Mouse (Mus musculus): Measurements from ENCODE around the gene Itpr2. TPM values are rescaled to one million over a fixed set of nuclear protein-coding genes. Genes with fewer than 3 reads are reported as not detected.

The Itpr2 gene
- polyA plus RNA-seq, 1 experiment from 2014 or later: 2.5 TPM

DNA sequence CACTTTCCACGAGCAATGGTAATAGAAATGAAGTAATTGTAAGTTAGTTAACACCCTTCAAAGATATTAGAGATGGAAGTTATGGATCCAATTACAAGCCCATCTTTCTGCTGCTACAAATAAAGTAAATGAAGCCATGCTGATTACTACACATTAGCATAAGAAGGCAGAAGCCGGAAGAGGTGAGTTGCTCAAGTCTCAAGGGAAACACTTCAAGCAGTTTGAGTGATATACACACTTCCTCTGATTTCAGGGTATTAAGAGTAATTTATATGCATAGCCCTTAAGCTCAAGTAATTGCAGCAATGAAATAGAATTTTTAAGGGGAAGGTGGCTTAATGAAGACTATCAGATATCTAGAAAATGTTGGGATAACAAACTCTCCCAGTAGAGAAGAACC is 286.7 kb downstream of the Itpr2 start:
- no peaks in the 10 kb centered on the region for H3K9me3 ChIP-seq (replicated peaks)
- no peak overlapping the region for H3K4me2 ChIP-seq
- WGBS: 64% methylated on average over 2 of the region's 2 CpGs
- no peak overlapping the region for H3K9ac ChIP-seq
- H3K36me3 ChIP-seq (ENCODE audit: poor library complexity, severe bottlenecking): no peaks in the 10 kb centered on the region
- H3K27ac ChIP-seq: no peak overlapping the region
- no peaks in the 10 kb centered on the region for H3K4me1 ChIP-seq
- no peak for ATAC-seq
- no peaks in the 10 kb centered on the region for H3K27me3 ChIP-seq
- H3K4me3 ChIP-seq: no peak overlapping the region

DNA sequence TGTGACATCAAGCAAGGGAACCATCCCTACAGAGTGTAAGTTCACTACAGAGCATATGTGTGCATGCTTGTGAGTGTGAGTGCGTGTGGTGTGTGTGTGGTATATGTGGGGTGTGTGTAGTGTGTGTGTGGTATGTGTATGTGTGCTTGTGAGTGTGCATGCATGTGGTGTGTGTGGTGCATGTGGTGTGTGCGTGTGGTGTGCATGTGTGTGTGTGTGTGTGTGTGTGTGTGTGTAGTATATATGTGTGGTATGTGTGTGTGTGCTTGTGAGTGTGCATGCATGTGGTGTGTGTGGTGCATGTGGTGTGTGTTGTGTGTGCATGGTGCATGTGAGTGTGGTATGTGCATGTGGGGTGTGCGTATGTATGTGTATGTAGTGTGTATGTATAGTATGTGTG is 289.7 kb downstream of the Itpr2 start:
- no peak for ATAC-seq
- H3K9me3 ChIP-seq (replicated peaks): no peaks in the 10 kb centered on the region
- no peaks in the 10 kb centered on the region for H3K36me3 ChIP-seq (ENCODE audit: poor library complexity, severe bottlenecking)
- WGBS: 98% methylated on average over 3 of the region's 3 CpGs
- no peaks in the 10 kb centered on the region for H3K4me1 ChIP-seq
- no peak overlapping the region for H3K9ac ChIP-seq
- H3K27me3 ChIP-seq: no peaks in the 10 kb centered on the region
- no peak overlapping the region for H3K4me3 ChIP-seq
- no peak overlapping the region for H3K4me2 ChIP-seq
- H3K27ac ChIP-seq: no peak overlapping the region

DNA sequence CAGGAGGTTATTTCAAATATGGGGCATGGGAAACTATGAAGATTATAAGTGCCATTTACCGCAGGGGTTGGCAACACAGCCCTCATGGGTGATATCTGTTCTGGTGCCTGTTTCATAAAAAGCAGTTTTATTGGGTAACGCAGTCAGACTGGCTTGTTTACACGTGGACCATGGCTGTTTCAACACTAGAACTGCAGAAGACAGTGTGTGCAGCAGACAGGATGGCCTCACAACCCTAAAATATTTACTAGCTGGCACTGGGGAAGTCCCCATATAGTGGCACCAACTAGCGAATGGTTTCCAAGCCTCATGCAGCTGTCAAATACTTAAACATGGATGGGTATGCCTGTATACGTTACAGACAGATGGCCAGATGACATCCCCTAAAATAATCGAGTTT is 290.8 kb downstream of the Itpr2 start:
- no peak overlapping the region for H3K9ac ChIP-seq
- H3K36me3 ChIP-seq (ENCODE audit: poor library complexity, severe bottlenecking): no peaks in the 10 kb centered on the region
- no peak overlapping the region for H3K4me3 ChIP-seq
- H3K27ac ChIP-seq: no peak overlapping the region
- no peaks in the 10 kb centered on the region for H3K27me3 ChIP-seq
- no peak overlapping the region for H3K4me2 ChIP-seq
- H3K4me1 ChIP-seq: no peaks in the 10 kb centered on the region
- no peaks in the 10 kb centered on the region for H3K9me3 ChIP-seq (replicated peaks)
- 88% methylated on average over 6 of the region's 6 CpGs for WGBS
- no peak for ATAC-seq

DNA sequence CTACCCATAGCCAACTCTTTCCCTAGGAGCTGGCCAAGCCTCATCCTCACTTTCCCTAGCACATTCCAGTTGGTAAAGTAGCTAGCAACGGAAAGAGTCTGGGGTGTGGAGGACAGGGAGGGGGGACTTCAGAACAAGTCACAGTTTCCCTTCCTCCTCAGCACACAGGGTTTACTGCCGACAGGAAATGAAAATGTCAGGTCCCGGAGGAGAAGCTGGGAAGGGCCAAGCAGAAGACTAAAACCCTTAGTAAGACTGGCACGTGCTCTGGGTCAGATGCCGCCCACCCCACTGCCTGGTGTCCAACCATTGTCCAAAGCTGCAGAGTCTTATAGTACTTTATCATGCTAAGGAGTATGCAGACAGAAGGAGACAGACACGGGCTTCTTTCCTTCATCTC is 293.0 kb downstream of the Itpr2 start:
- Histone ChIP-seq H3K4me1 (no peaks in the 10 kb centered on the region), H3K27me3 (no peaks in the 10 kb centered on the region), H3K9ac (no peak overlapping the region), H3K4me2 (no peak overlapping the region), H3K4me3 (no peak overlapping the region), H3K9me3 (replicated peaks) (no peaks in the 10 kb centered on the region), H3K27ac (no peak overlapping the region), H3K36me3 (ENCODE audit: poor library complexity, severe bottlenecking) (no peaks in the 10 kb centered on the region)
- no peak for ATAC-seq
- 82% methylated on average over 6 of the region's 6 CpGs for WGBS

DNA sequence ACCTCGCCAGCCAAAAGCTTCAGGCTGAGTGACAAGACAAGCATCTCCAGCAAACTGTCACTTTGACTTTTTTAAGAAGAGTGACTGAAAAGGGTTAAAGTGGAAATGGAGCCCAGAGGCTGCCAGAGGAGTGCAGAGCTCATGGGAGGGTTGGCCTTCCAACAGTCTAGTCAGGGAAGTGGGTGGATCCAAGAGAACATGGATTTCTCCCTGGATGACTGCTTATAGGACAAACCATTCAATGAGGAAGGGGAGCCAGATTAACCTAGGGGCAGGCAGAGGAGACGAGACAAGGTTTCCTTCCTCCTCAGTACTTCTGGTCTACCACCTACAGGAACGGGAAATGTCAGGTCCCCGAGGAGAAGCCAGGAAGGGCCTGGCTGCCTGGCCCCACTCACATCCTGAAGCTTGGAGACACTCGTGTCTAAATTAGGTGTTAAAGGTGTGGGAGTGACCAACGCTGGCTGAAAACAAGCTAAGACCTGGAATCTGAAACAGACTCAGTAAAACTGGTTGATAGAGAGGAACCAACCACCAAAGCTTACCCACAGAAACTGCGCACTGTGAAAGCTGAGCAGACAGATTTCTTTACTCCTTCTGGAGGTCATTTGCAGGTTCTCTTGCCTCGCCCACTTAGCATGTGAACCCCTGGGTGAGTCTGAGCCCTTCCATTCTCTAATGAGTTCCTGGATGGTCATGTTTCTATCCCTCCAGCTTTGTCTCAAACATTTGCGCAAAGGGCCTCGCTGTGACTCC is 294.6 kb downstream of the Itpr2 start:
- Histone ChIP-seq H3K9me3 (replicated peaks) (no peaks in the 10 kb centered on the region), H3K4me2 (no peak overlapping the region), H3K4me1 (no peaks in the 10 kb centered on the region), H3K4me3 (no peak overlapping the region), H3K27ac (no peak overlapping the region), H3K36me3 (ENCODE audit: poor library complexity, severe bottlenecking) (no peaks in the 10 kb centered on the region), H3K9ac (no peak overlapping the region), H3K27me3 (no peaks in the 10 kb centered on the region)
- WGBS: 92% methylated on average over 10 of the region's 10 CpGs
- no peak for ATAC-seq

DNA sequence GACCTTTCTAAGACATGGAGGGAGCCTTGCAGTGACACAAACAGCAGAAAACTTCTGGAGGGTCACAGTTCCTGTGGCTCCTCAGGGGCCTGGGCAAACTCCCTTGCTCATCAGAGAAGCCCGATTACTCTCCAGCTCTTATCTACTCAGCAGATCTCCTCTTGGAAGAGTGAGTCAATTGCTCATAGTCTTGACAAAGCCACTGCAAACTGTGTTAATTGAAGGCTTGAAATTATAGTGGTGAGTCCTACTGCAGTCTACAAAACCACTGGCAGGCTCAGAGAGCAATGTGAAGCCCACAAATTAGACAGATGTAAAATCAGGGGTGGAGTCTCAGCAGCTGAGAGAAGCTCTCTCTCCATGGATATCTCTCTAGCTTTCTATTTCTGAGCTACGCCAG is 296.9 kb downstream of the Itpr2 start:
- no peaks in the 10 kb centered on the region for H3K4me1 ChIP-seq
- H3K27ac ChIP-seq: no peak overlapping the region
- no peak overlapping the region for H3K4me2 ChIP-seq
- H3K27me3 ChIP-seq: no peaks in the 10 kb centered on the region
- no peaks in the 10 kb centered on the region for H3K36me3 ChIP-seq (ENCODE audit: poor library complexity, severe bottlenecking)
- no peak for ATAC-seq
- no peak overlapping the region for H3K9ac ChIP-seq
- WGBS: 81% methylated on average over 2 of the region's 2 CpGs
- H3K4me3 ChIP-seq: no peak overlapping the region
- H3K9me3 ChIP-seq (replicated peaks): no peaks in the 10 kb centered on the region

DNA sequence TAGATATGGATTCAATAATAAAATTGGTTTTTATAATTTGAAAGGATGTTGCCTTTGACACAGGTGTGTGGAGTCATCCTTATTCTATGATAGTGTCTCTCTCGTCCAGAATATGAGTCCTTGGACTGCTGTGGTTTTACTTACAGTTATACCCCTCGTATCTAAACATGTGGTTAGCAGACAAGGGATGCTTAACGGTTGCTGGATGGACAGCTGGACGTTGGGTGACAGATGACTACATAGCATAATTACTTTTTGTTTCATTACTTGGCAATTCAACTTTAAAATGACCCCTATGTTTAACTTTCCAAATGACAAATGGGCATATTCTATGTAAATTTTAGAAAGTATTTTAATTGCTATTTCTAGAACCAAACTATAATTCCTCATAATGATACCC is 297.6 kb downstream of the Itpr2 start:
- Histone ChIP-seq H3K9me3 (replicated peaks) (no peaks in the 10 kb centered on the region), H3K4me1 (no peaks in the 10 kb centered on the region), H3K9ac (no peak overlapping the region), H3K4me2 (no peak overlapping the region), H3K27ac (no peak overlapping the region), H3K36me3 (ENCODE audit: poor library complexity, severe bottlenecking) (no peaks in the 10 kb centered on the region), H3K4me3 (no peak overlapping the region), H3K27me3 (no peaks in the 10 kb centered on the region)
- 82% methylated on average over 4 of the region's 4 CpGs for WGBS
- ATAC-seq: no peak

DNA sequence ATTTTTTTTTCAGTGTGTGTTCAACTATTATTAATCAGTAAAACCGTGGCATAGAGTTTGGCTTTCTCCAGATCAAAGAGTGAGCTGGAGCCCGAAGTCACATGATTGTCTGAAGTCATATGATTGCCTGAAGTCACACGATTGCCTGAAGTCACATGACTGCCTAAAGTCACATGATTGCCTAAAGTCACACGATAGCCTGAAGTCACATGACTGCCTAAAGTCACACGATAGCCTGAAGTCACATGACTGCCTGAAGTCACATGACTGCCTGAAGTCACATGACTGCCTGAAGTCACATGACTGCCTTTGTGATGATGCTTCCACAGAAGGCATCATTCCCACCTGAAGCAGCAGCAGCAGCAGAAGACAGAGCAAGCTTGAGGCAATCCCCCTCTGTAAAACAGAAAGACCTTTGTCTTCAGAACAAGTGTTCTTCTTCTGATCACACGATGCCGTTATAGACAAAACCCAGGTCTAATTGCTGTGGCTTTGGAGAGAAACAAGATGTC is 304.1 kb downstream of the Itpr2 start:
- H3K4me1 ChIP-seq: no peaks in the 10 kb centered on the region
- no peak for ATAC-seq

DNA sequence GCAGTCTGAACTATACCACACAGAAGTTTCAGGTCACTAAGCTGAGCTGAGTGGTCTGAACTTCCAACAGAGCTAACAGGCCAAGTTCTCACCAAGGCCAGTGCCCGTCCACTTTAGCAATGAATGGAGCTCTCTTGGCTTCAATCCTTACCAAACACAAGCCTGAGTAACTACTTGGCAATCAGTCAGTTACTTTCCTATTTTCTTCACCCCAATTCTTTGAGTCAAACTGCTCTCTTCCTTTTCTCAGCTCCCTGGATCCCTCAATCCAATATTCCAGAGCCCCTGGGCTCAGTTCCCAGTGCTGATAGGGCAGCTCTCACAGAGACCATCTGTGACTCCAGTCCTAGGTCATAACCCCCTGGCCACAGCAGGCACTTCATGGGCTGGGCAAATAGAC is 305.3 kb downstream of the Itpr2 start:
- 0 out of 2 replicates have a peak, but pooled peaks cover 3% of the 10 kb centered on the region for H3K9me3 ChIP-seq (replicated peaks)
- H3K4me3 ChIP-seq: no peak overlapping the region
- 94% methylated on average over 1 of the region's 1 CpGs for WGBS
- no peaks in the 10 kb centered on the region for H3K27me3 ChIP-seq
- H3K9ac ChIP-seq: no peak overlapping the region
- no peak overlapping the region for H3K27ac ChIP-seq
- no peaks in the 10 kb centered on the region for H3K36me3 ChIP-seq (ENCODE audit: poor library complexity, severe bottlenecking)
- no peak for ATAC-seq
- H3K4me1 ChIP-seq: no peaks in the 10 kb centered on the region
- no peak overlapping the region for H3K4me2 ChIP-seq

More for the DNA sequence above, 304.1 kb downstream of the Itpr2 start:
- 94% methylated on average over 7 of the region's 7 CpGs for WGBS
- H3K4me2 ChIP-seq: no peak overlapping the region
- no peaks in the 10 kb centered on the region for H3K36me3 ChIP-seq (ENCODE audit: poor library complexity, severe bottlenecking)
- H3K9ac ChIP-seq: no peak overlapping the region
- no peaks in the 10 kb centered on the region for H3K27me3 ChIP-seq
- no peak overlapping the region for H3K4me3 ChIP-seq
- 0 out of 2 replicates have a peak, but pooled peaks cover 3% of the 10 kb centered on the region for H3K9me3 ChIP-seq (replicated peaks)
- no peak overlapping the region for H3K27ac ChIP-seq

DNA sequence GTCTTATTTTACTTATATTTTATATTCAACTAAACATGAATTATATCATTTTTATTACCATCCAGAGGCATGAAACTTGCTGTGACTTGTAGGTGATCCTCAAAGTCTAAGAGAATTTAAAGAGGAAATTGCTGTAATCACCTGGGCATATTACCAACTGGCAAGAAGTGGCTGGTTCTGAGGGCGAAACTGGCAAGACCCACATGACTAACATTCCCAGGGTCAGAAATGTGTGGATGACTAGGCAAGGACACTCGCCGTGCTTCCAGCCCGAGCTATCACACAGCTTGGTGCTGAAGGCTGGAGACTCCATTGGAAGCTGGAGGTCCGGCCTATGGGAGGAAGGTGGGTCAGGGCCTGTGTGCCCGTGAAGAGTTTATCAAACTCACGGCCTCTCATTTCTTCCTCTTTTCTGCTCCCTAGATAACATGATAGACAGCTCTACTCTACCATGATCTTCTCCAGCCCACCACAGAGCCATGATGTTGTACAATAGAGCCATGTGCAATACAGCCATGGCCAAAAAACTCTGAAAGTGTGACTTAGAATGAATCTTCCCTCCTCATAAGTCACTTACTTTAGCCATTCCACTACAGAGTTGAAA is 306.1 kb downstream of the Itpr2 start:
- H3K9me3 ChIP-seq (replicated peaks): 0 out of 2 replicates have a peak, but pooled peaks cover 3% of the 10 kb centered on the region
- ATAC-seq: no peak
- no peaks in the 10 kb centered on the region for H3K27me3 ChIP-seq
- 90% methylated on average over 7 of the region's 7 CpGs for WGBS
- H3K9ac ChIP-seq: no peak overlapping the region
- H3K27ac ChIP-seq: no peak overlapping the region
- H3K4me3 ChIP-seq: no peak overlapping the region
- H3K4me1 ChIP-seq: no peaks in the 10 kb centered on the region
- no peaks in the 10 kb centered on the region for H3K36me3 ChIP-seq (ENCODE audit: poor library complexity, severe bottlenecking)
- no peak overlapping the region for H3K4me2 ChIP-seq

DNA sequence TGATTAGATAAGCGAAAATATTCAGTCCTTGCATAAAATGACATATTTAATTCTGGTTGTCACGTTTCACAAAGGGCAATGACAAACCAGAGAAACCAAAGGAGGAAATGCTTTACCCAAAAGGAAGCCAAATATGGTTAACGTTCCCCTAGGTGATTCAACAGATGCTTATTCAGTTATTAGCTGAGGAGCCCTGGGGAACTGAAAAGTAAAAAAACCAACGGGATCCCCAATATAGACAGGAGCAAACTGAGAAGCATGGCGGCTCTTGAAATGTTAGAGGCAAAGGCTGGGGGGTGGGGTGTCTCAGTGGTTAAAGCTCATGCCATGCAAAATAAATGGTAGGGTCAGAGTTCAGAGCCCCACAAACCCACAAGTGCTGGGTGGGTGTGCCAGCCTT is 310.1 kb downstream of the Itpr2 start:
- H3K27ac ChIP-seq: no peak overlapping the region
- WGBS: 92% methylated on average over 5 of the region's 5 CpGs
- no peak overlapping the region for H3K4me3 ChIP-seq
- H3K9me3 ChIP-seq (replicated peaks): 0 out of 2 replicates have a peak, but pooled peaks cover 3% of the 10 kb centered on the region
- no peak overlapping the region for H3K4me2 ChIP-seq
- H3K27me3 ChIP-seq: no peaks in the 10 kb centered on the region
- no peak for ATAC-seq
- H3K36me3 ChIP-seq (ENCODE audit: poor library complexity, severe bottlenecking): no peaks in the 10 kb centered on the region
- no peak overlapping the region for H3K9ac ChIP-seq
- no peaks in the 10 kb centered on the region for H3K4me1 ChIP-seq

DNA sequence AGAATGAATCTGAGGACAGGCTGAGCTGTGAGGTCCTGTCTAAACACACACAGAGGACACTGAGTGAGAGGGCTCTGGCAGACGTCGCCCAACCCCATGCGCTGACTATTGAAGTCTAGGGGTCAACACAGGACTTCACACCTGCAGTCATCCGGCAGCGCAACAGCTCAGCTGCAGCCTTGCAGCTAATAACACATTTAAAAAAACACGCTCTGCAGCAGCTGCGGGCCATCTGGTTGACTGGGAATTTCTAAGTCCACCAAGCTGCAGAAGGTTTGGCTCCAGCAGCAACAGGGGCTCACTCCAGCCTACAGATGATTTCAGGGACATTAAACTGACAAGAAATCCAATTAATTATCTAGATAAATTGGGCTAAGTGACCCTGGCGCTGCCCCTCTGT is 312.0 kb downstream of the Itpr2 start:
- H3K4me2 ChIP-seq: no peak overlapping the region
- H3K4me1 ChIP-seq: no peaks in the 10 kb centered on the region
- no peak overlapping the region for H3K27ac ChIP-seq
- WGBS: 81% methylated on average over 8 of the region's 8 CpGs
- ATAC-seq: no peak
- no peaks in the 10 kb centered on the region for H3K27me3 ChIP-seq
- H3K36me3 ChIP-seq (ENCODE audit: poor library complexity, severe bottlenecking): no peaks in the 10 kb centered on the region
- H3K9me3 ChIP-seq (replicated peaks): 0 out of 2 replicates have a peak, but pooled peaks cover 3% of the 10 kb centered on the region
- no peak overlapping the region for H3K9ac ChIP-seq
- no peak overlapping the region for H3K4me3 ChIP-seq
